Mouse (Mus musculus) urinary bladder, postnatal 14 days (tissue): ENCODE data around the gene Agfg1.
"Not testable (repeated sequence)": the region's sequence is repeated elsewhere in the genome, so short reads cannot be mapped to it uniquely, and the experiment has no call there.

ENCODE experiments used
- DNase-seq: peaks from one replicate; pipeline ENCODE4 v3.0.0; 2021; ENCODE audit warnings: low spot score

Agfg1 gene

GRCm38 (mm10) chr1:82913025-82913424, 73.7 kb downstream of the Agfg1 start, which contains the start of gene A030005L19Rik:
Gene A030005L19Rik (plus strand): TSS chr1:82913325.
- DNase-seq = no peak

- DNase-seq = not testable (repeated sequence)
Observed at GRCm38 (mm10) chr1:82913434-82913833, 74.2 kb downstream of the Agfg1 start.

GRCm38 (mm10) chr1:82924650-82925049, 85.4 kb downstream of the Agfg1 start, which contains the start of gene A030014E15Rik:
Gene A030014E15Rik (plus strand): TSS chr1:82924917.
- no peak for DNase-seq

GRCm38 (mm10) chr1:82930558-82930957, 91.3 kb downstream of the Agfg1 start:
- not testable (repeated sequence) for DNase-seq

GRCm38 (mm10) chr1:82931326-82931725, 92.0 kb downstream of the Agfg1 start, which contains the start of gene Gm6217:
Gene Gm6217 (minus strand): TSS chr1:82931399.
- DNase-seq = not testable (repeated sequence)

- DNase-seq = no peak
Observed at GRCm38 (mm10) chr1:82938666-82939065, 99.4 kb downstream of the Agfg1 start.

GRCm38 (mm10) chr1:82942505-82942904, 103.2 kb downstream of the Agfg1 start:
- DNase-seq = not testable (repeated sequence)

GRCm38 (mm10) chr1:82943295-82943694, 104.0 kb downstream of the Agfg1 start, which contains the start of gene A030003K21Rik:
Gene A030003K21Rik (minus strand): TSS chr1:82943388.
- DNase-seq = not testable (repeated sequence)

GRCm38 (mm10) chr1:82946029-82946428, 106.7 kb downstream of the Agfg1 start:
- not testable (repeated sequence) for DNase-seq

- DNase-seq = no peak
Observed at GRCm38 (mm10) chr1:82948601-82949000, 109.3 kb downstream of the Agfg1 start.
